Mouse (Mus musculus): ENCODE results near the gene Lamc1.

GRCm38 (mm10) chr1:153316286-153316685, 16.3 kb downstream of the Lamc1 start:
- TF ChIP-seq CTCF (IDR thresholded peaks at IDR 0.05; ENCODE audit: borderline replicate concordance, insufficient read depth, low read length): no peak
- TF ChIP-seq POLR2A (IDR thresholded peaks at IDR 0.05; ENCODE audit: low read depth, low read length): no peak

Data from embryonic fibroblast, embryonic 13.5 days (primary cell).